Mouse (Mus musculus): Measurements from ENCODE around the gene Hist1h2be. TPM values are rescaled to one million over a fixed set of nuclear protein-coding genes. Genes with fewer than 3 reads are reported as not detected.

Gene Hist1h2be
- 1.1 TPM in 2 replicates for polyA plus RNA-seq (2012; rRNA removed)

GRCm38 (mm10) chr13:23620733-23621531 is at the start of gene Hist1h2be:
Gene Hist1h2be, minus strand, starts transcription at chr13:23621124.

DNA sequence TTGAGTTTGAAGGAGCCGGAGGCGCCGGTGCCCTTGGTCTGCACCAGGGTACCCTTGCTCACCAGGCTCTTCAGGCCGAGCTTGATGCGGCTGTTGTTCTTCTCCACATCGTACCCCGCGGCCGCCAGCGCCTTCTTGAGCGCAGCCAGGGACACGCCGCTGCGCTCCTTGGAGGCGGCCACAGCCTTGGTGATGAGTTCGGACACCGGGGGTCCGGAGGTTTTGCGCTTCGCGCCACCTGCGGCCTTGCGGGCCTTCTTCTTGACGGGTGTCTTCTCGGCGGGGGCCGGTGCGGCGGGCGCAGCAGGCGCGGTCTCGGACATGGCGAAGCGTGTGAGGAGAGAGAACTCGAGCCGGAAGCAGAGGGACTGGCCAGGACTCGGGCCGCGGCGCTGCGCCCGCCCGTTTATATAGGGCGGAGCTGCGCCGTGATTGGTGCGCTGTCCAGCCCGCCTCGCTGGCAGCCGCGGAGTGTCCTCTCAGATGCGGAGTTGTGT is 1.3 kb upstream of the Hist1h2be start, which contains the start of gene Hist1h1e:
Gene Hist1h1e (minus strand): TSS at position 384 of the 497 bp plus-strand sequence.

GRCm38 (mm10) chr13:23581408-23582218 is 39.3 kb downstream of the Hist1h2be start, which contains the start of gene Hist1h4d:
Gene Hist1h4d, plus strand, starts transcription at chr13:23581598.

DNA sequence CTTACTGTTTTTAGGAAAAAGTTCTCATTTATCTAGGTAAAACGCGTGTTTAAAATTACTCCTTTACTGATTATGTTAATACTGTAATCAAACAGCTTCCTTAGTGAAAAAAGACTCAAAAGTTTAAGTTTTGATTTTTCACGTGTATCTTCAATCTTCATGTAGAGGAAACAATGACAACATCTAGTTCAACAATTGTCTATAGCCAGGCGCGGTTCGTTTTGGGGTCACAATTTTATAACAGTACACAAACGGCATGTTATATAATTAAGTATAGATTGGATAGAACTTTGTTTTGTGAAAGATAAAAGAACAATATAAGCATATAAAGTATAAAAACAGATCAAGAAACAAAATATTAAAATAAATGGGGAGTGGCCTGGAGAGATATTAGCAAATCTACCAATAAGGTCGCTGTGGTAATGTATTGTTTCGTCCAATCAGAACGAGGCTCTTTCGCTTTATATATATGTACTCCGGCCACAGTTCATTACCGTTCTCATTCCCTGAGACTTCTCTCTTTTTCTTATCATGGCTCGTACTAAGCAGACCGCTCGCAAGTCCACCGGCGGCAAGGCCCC is 45.6 kb downstream of the Hist1h2be start, which contains the start of gene Hist1h3d:
Gene Hist1h3d (plus strand): TSS at position 493 of the 581 bp plus-strand sequence.

DNA sequence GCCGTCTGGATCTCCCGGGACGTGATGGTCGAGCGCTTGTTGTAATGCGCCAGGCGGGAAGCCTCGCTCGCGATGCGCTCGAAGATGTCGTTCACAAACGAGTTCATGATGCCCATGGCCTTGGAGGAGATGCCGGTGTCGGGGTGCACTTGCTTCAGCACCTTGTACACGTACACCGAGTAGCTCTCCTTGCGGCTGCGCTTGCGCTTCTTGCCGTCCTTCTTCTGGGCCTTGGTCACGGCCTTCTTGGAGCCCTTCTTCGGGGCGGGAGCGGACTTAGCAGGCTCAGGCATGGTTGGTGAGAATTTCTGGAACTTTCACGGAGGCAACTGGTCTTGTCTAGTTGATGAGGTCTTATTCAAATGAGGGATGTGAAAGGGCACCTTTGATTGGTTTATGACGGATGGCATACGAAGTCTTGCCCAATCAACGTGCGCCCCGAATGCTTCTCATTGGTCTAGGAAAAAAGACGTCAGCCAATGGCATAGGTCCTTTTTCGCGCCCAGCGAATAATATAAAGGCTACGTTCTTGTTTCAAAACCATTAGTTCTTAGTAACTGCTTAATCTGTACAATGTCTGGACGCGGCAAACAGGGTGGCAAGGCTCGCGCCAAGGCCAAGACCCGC is 46.9 kb downstream of the Hist1h2be start, which contains the start of the genes Hist1h2bf and Hist1h2ad:
Gene Hist1h2bf (minus strand): TSS at position 299 of the 627 bp plus-strand sequence.
Gene Hist1h2ad (plus strand): TSS at position 484 of the 627 bp plus-strand sequence.

DNA sequence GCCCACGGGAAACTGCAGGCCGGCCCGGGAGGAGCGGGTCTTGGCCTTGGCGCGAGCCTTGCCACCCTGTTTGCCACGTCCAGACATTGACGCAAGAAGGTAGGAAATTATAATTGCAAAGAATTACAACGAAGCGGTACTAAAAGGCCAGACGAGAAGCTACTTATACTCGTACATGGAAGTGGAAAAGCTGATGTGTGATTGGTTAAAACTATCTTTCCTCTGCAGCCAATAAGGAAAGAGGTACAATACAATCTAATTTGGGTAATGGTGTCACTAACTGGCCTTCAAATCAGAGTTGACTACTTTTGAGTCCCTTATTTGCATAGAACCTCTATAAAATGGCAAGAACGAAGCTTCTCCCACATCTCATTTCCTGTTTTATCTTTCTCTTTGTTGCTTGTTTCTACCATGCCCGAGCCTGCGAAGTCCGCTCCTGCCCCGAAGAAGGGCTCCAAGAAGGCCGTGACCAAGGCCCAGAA is 49.9 kb downstream of the Hist1h2be start, which contains the start of the genes Hist1h2ae and Hist1h2bg:
Gene Hist1h2ae (minus strand): TSS at position 199 of the 482 bp plus-strand sequence.
Gene Hist1h2bg (plus strand): TSS at position 375 of the 482 bp plus-strand sequence.

DNA sequence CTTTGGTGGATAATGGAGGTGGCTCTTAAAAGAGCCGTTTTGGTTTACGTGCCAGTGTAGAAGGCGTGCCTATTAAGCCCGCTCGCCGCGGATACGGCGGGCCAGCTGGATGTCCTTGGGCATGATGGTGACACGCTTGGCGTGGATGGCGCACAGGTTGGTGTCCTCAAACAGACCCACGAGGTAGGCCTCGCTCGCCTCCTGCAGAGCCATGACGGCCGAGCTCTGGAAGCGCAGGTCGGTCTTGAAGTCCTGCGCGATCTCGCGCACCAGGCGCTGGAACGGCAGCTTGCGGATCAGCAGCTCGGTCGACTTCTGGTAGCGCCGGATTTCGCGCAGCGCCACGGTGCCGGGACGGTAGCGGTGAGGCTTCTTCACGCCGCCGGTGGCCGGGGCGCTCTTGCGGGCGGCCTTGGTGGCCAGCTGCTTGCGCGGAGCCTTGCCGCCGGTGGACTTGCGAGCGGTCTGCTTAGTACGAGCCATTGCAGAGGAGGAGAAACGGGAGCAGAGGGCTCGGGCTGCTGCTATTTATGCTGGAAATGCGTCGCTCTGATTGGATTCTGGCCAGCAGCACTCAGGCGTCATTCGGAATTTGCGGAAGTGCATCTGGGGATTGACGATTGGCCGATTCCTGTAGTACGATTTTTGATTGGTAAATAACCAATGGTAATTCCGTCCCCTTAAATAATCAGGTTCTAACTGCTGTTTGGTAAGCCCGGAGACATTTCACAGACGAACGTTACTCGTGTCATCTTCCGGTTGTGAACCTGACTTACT is 58.9 kb downstream of the Hist1h2be start, which contains the start of gene Hist1h3e:
Gene Hist1h3e (minus strand): TSS at position 487 of the 777 bp plus-strand sequence.

GRCm38 (mm10) chr13:23552962-23553361 is 68.0 kb downstream of the Hist1h2be start, which contains the start of gene Hist1h1d:
Gene Hist1h1d, plus strand, starts transcription at chr13:23553262.

GRCm38 (mm10) chr13:23551146-23551834 is 69.6 kb downstream of the Hist1h2be start, which contains the start of gene Hist1h4f:
Gene Hist1h4f, minus strand, starts transcription at chr13:23551648.

DNA sequence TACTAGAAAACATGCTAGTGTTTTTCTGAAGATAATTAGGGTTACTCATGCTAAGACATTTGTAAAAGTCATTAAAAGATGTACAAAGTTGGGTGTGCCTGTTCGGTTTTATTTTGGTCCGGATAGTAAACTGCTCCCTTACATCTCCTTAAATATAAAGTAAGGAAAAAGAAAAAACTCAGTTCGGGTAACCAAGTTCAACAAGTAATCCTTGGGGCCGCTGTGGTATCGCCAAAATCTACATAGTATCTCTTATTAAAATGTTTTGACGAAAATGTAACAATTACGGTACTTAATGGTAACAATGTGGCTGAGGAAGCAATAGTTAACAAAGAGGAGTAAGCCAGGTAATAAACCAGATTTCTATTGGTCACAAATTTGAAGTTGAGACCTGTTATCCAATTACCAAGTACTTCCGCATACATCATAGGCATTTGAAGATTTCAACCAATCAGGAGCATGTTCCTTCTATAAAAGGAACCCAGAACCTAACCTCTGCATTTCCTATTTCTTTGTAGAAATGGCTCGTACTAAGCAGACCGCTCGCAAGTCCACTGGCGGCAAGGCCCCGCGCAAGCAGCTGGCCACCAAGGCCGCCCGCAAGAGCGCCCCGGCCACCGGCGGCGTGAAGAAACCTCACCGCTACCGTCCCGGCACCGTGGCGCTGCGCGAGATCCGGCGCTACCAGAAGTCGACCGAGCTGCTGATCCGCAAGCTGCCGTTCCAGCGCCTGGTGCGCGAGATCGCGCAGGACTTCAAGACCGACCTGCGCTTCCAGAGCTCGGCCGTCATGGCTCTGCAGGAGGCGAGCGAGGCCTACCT is 76.7 kb downstream of the Hist1h2be start, which contains the start of gene Hist1h3f:
Gene Hist1h3f (plus strand): TSS at position 88 of the 822 bp plus-strand sequence.

DNA sequence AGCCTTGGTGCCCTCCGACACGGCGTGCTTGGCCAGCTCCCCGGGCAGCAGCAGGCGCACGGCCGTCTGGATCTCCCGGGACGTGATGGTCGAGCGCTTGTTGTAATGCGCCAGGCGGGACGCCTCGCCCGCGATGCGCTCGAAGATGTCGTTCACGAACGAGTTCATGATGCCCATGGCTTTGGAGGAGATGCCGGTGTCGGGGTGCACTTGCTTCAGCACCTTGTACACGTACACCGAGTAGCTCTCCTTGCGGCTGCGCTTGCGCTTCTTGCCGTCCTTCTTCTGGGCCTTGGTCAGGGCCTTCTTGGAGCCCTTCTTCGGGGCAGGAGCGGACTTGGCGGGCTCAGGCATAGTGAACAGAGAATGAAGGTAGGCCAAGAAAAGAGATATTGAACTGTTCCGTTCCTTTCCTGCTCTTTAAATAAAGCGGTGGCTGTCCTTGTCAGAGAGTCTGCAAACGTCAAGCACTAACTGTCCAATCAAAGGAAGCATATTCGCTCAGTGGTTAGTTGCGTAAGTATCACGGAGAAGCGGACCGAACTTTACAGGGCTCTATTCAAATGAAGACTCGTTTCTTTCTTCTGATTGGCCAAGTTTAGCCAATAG is 77.8 kb downstream of the Hist1h2be start, which contains the start of gene Hist1h2bh:
Gene Hist1h2bh (minus strand): TSS at position 394 of the 609 bp plus-strand sequence.

DNA sequence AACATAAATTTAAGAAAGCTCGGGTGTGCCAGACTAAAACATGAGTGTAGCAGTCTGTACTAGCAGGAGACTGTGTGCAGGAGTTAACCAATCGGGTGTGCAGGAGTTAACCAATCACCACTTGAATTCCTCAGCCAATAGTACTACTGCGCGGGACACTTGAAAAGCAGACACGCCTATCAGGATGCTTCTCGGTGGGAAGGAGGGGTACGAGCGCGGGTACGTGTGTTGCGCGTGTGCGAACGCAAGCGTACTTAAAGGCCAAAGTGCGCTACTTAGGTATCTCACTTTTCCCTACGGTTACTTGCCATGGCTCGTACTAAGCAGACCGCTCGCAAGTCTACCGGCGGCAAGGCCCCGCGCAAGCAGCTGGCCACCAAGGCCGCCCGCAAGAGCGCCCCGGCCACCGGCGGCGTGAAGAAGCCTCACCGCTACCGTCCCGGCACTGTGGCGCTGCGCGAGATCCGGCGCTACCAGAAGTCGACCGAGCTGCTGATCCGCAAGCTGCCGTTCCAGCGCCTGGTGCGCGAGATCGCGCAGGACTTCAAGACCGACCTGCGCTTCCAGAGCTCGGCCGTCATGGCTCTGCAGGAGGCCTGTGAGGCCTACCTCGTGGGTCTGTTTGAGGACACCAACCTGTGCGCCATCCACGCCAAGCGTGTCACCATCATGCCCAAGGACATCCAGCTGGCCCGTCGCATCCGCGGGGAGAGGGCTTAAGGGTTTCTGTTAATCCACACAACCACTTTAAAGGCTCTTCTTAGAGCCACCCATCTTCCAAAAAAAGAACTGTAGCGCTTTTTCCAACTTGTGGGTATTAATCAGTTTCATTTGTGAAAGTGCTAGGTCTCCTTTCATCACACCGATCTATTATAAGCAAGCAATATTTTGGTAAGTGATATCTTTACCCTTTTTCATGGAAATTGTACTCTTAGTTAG is 85.5 kb downstream of the Hist1h2be start, which contains the start of gene Hist1h3g:
Gene Hist1h3g (plus strand): TSS at position 286 of the 939 bp plus-strand sequence.

Other genes starting within 250 kb of the Hist1h2be start
- 0.47 and 0.56 TPM in 2 replicates for gene Abt1, start 197.3 kb downstream of the Hist1h2be start, polyA plus RNA-seq (2012; rRNA removed)
- gene Btn1a1, start 155.2 kb downstream of the Hist1h2be start, polyA plus RNA-seq (2012; rRNA removed), result 0.02 TPM in 2 replicates
- gene Btn2a2, start 132.3 kb downstream of the Hist1h2be start, polyA plus RNA-seq (2012; rRNA removed), result not detected in 2 replicates
- gene Hist1h4h, start 90.1 kb downstream of the Hist1h2be start, polyA plus RNA-seq (2012; rRNA removed), result 10.2 and 16.4 TPM in 2 replicates
- 126 and 148 TPM in 2 replicates for gene Hist1h2af, start 87.2 kb downstream of the Hist1h2be start, polyA plus RNA-seq (2012; rRNA removed)
- gene Hist1h3g, start 85.7 kb downstream of the Hist1h2be start, polyA plus RNA-seq (2012; rRNA removed), result 15.8 and 18.3 TPM in 2 replicates
- gene Hist1h2bh, start 77.7 kb downstream of the Hist1h2be start, polyA plus RNA-seq (2012; rRNA removed), result 0.87 and 1.9 TPM in 2 replicates
- gene Hist1h3f, start 77.1 kb downstream of the Hist1h2be start, polyA plus RNA-seq (2012; rRNA removed), result 4.2 and 5.6 TPM in 2 replicates
- 2.2 and 2.4 TPM in 2 replicates for gene Hist1h4f, start 69.5 kb downstream of the Hist1h2be start, polyA plus RNA-seq (2012; rRNA removed)
- gene Hist1h1d, start 67.9 kb downstream of the Hist1h2be start, polyA plus RNA-seq (2012; rRNA removed), result 0.04 and 0.10 TPM in 2 replicates
- gene Hist1h3e, start 58.8 kb downstream of the Hist1h2be start, polyA plus RNA-seq (2012; rRNA removed), result 13.8 and 14.4 TPM in 2 replicates
- 3.3 and 7.8 TPM in 2 replicates for gene Hist1h2ae, start 49.9 kb downstream of the Hist1h2be start, polyA plus RNA-seq (2012; rRNA removed)
- 15.0 and 22.9 TPM in 2 replicates for gene Hist1h2bg, start 49.7 kb downstream of the Hist1h2be start, polyA plus RNA-seq (2012; rRNA removed)
- gene Hist1h2bf, start 46.9 kb downstream of the Hist1h2be start, polyA plus RNA-seq (2012; rRNA removed), result 5.2 and 7.1 TPM in 2 replicates
- 2.5 and 3.6 TPM in 2 replicates for gene Hist1h2ad, start 46.7 kb downstream of the Hist1h2be start, polyA plus RNA-seq (2012; rRNA removed)
- 5.2 and 6.2 TPM in 2 replicates for gene Hist1h3d, start 45.4 kb downstream of the Hist1h2be start, polyA plus RNA-seq (2012; rRNA removed)
- 3.2 and 3.6 TPM in 2 replicates for gene Hist1h4d, start 39.5 kb downstream of the Hist1h2be start, polyA plus RNA-seq (2012; rRNA removed)
- 0.74 and 1.3 TPM in 2 replicates for gene Hist1h1e, start 1.4 kb upstream of the Hist1h2be start, polyA plus RNA-seq (2012; rRNA removed)
- gene Hist1h2ac, start 62.8 kb upstream of the Hist1h2be start, polyA plus RNA-seq (2012; rRNA removed), result 0.47 and 0.76 TPM in 2 replicates
- 117 and 165 TPM in 2 replicates for gene Hist1h2bc, start 63.1 kb upstream of the Hist1h2be start, polyA plus RNA-seq (2012; rRNA removed)
- gene Hist1h1t, start 74.7 kb upstream of the Hist1h2be start, polyA plus RNA-seq (2012; rRNA removed), result not detected in 2 replicates
- gene Hist1h4c, start 77.3 kb upstream of the Hist1h2be start, polyA plus RNA-seq (2012; rRNA removed), result 2.2 and 4.1 TPM in 2 replicates
- 3.3 and 4.5 TPM in 2 replicates for gene Hfe, start 89.7 kb upstream of the Hist1h2be start, polyA plus RNA-seq (2012; rRNA removed)
- 24.5 and 35.7 TPM in 2 replicates for gene Hist1h1c, start 117.7 kb upstream of the Hist1h2be start, polyA plus RNA-seq (2012; rRNA removed)
- gene Hist1h3c, start 124.5 kb upstream of the Hist1h2be start, polyA plus RNA-seq (2012; rRNA removed), result 7.1 and 11.9 TPM in 2 replicates
- 3.8 and 4.6 TPM in 2 replicates for gene Hist1h2bb, start 125.6 kb upstream of the Hist1h2be start, polyA plus RNA-seq (2012; rRNA removed)
- gene Hist1h2ab, start 130.0 kb upstream of the Hist1h2be start, polyA plus RNA-seq (2012; rRNA removed), result 5.1 and 8.7 TPM in 2 replicates
- gene Hist1h3b, start 131.1 kb upstream of the Hist1h2be start, polyA plus RNA-seq (2012; rRNA removed), result 10.6 and 14.9 TPM in 2 replicates
- 5.1 TPM in 1 of 2 replicates, not detected in the other for gene Hist1h4b, start 135.9 kb upstream of the Hist1h2be start, polyA plus RNA-seq (2012; rRNA removed)
- 1.1 and 3.0 TPM in 2 replicates for gene Hist1h4a, start 140.1 kb upstream of the Hist1h2be start, polyA plus RNA-seq (2012; rRNA removed)
- gene Hist1h3a, start 141.3 kb upstream of the Hist1h2be start, polyA plus RNA-seq (2012; rRNA removed), result 10.0 and 13.1 TPM in 2 replicates
- 0.09 and 0.20 TPM in 2 replicates for gene Hist1h1a, start 142.5 kb upstream of the Hist1h2be start, polyA plus RNA-seq (2012; rRNA removed)
- gene Trim38, start 148.8 kb upstream of the Hist1h2be start, polyA plus RNA-seq (2012; rRNA removed), result not detected in 2 replicates
- gene Slc17a2, start 185.9 kb upstream of the Hist1h2be start, polyA plus RNA-seq (2012; rRNA removed), result not detected in 2 replicates
- gene Slc17a3, start 218.3 kb upstream of the Hist1h2be start, polyA plus RNA-seq (2012; rRNA removed), result not detected in 2 replicates
- gene Slc17a1, start 246.6 kb upstream of the Hist1h2be start, polyA plus RNA-seq (2012; rRNA removed), result 0.04 TPM in 1 of 2 replicates, not detected in the other